Mouse (Mus musculus) spleen, adult 2 months (tissue): ENCODE measurements around the gene Btbd19.

ENCODE experiments used
- CTCF ChIP-seq: fragments of 200-500 bp; IDR thresholded peaks from 2 replicates; pipeline ENCODE4 v1.5.1; 2011; ENCODE audit warnings: mild to moderate bottlenecking, inconsistent platforms; ENCODE audit not compliant: insufficient read depth, insufficient read length, insufficient replicate concordance; ENCODE audit errors: extremely low read depth
- POLR2A ChIP-seq: fragments of 200-500 bp; IDR thresholded peaks from 2 replicates; pipeline ENCODE4 v1.6.1; 2011; ENCODE audit warnings: low read depth, low read length, inconsistent platforms

- no peak for TF ChIP-seq CTCF
- TF ChIP-seq POLR2A, result no peak
Observed at GRCm38 (mm10) chr4:117169936-117170335, 44.4 kb upstream of the Btbd19 start.
